Mouse (Mus musculus) heart, embryonic 11.5 days (tissue): ENCODE measurements around the gene C1qtnf6. TPM values are rescaled to one million over a fixed set of nuclear protein-coding genes. Genes with fewer than 3 reads are reported as not detected.

ENCODE experiments used
- ATAC-seq: fragments of 200-750 bp; cut with Nextera tagmentation; replicated peaks from 2 replicates; pipeline ENCODE4 v1.8.0; 2017; ENCODE audit warnings: moderate library complexity; ENCODE audit not compliant: insufficient number of reproducible peaks, low FRiP score, low TSS enrichment
- H3K27ac ChIP-seq: fragments of 300-500 bp; sonication (generic); 2 replicates; pipeline ENCODE4 v1.5.1; 2014; ENCODE audit warnings: mild to moderate bottlenecking, low read depth, low read length
- H3K27me3 ChIP-seq: fragments of 300-500 bp; sonication (generic); 2 replicates; pipeline ENCODE4 v1.6.1; 2014; ENCODE audit warnings: mild to moderate bottlenecking, low read length, mixed read lengths; ENCODE audit not compliant: control insufficient read depth, insufficient read depth
- H3K36me3 ChIP-seq: fragments of 300-500 bp; sonication (generic); 2 replicates; pipeline ENCODE4 v1.6.1; 2014; ENCODE audit warnings: mild to moderate bottlenecking, low read length, moderate library complexity, mixed read lengths; ENCODE audit not compliant: control insufficient read depth, insufficient read depth
- H3K4me1 ChIP-seq: fragments of 300-500 bp; sonication (generic); 2 replicates; pipeline ENCODE4 v1.6.1; 2014; ENCODE audit warnings: low read length; ENCODE audit not compliant: control insufficient read depth, insufficient read depth
- H3K4me2 ChIP-seq: fragments of 300-500 bp; sonication (generic); 2 replicates; pipeline ENCODE4 v1.6.1; 2014; ENCODE audit warnings: mild to moderate bottlenecking, moderate library complexity
- H3K4me3 ChIP-seq: fragments of 300-500 bp; sonication (generic); 2 replicates; pipeline ENCODE4 v1.5.1; 2014; ENCODE audit warnings: low read depth, low read length
- H3K9ac ChIP-seq: fragments of 300-500 bp; sonication (generic); 2 replicates; pipeline ENCODE4 v1.6.1; 2014; ENCODE audit warnings: mild to moderate bottlenecking, low read depth, low read length, moderate library complexity
- H3K9me3 ChIP-seq: fragments of 300-500 bp; sonication (generic); replicated peaks from 2 replicates; pipeline ENCODE4 v1.6.1; 2016; ENCODE audit warnings: low read length; ENCODE audit not compliant: control insufficient read depth
- WGBS: fragments of 180-500 bp; shearing (Covaris S2); extraction: QIAGEN DNeasy Blood & Tissue Kit; methylation state at CpG from one replicate; pipeline ENCODE4 v1.1.7; 2014; ENCODE audit not compliant: insufficient replicate concordance; 5-methylcytosine and 5-hydroxymethylcytosine counted together
- polyA plus RNA-seq: library from polyadenylated mRNA; unstranded; fragments of >200 nt; fragmentation: Nextera tagmentation; extraction: Ambion mirVana; gene quantifications from 2 replicates; pipeline ENCODE4 v1.2.1, GENCODE M21; 2014

The C1qtnf6 gene
- polyA plus RNA-seq, 1 experiment from 2014 or later, result 36.3 TPM

DNA sequence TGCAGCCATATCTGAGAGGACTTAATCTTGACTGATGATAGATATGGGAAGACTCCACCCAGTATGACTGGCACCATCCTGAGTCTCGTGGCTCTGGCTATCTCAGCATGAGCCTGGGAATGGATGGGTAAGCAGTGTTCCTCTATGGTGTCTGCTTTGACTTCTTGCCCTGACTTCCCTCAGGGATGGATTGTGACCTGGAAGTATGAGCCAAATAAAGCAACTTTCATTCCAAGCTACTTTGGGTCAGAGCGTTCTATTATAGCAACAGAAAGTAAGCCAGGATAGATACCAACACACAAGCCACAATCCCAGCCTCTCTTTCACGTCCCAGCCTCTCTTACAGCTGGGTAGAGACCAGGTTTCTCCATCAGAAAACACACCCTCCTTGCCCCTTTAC is 25.7 kb downstream of the C1qtnf6 start:
- Histone ChIP-seq H3K36me3 (no peaks in the 10 kb centered on the region), H3K9ac (no peak overlapping the region), H3K4me1 (peaks cover 8% of the 10 kb centered on the region; the same call in 1 of the 2 replicates), H3K4me3 (no peak overlapping the region), H3K27ac (no peak overlapping the region), H3K9me3 (no peaks in the 10 kb centered on the region), H3K27me3 (no peaks in the 10 kb centered on the region), H3K4me2 (no peak overlapping the region)
- WGBS, result 78% methylated on average over 3 of the region's 3 CpGs
- no peak for ATAC-seq

GRCm38 (mm10) chr15:78504816-78505215 is 26.4 kb downstream of the C1qtnf6 start:
- Histone ChIP-seq H3K9ac (no peak overlapping the region), H3K36me3 (no peaks in the 10 kb centered on the region), H3K4me3 (no peak overlapping the region), H3K27ac (no peak overlapping the region), H3K4me1 (peaks cover 3% of the 10 kb centered on the region; the same call in 1 of the 2 replicates), H3K9me3 (no peaks in the 10 kb centered on the region), H3K27me3 (no peaks in the 10 kb centered on the region), H3K4me2 (no peak overlapping the region)
- 80% methylated on average over 5 of the region's 5 CpGs for WGBS
- no peak for ATAC-seq

DNA sequence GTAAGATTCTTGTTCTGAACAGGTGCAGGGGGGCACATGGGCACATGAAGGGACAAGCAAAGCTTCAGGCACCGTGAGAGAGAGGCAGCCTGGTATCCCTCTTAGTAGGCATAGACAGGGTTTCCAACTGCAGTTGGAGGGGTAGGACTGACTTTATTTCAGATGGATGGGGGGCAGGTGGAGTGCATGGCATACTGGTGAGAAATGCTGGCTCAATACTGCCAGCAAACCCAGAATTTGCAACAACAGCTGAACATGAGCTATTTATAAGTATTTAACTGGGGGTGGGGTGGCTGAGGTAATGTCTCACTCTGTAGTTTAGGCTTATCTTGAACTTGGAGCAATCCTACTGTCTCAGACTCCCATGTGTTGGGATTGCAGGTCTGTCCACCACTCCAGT is 27.2 kb downstream of the C1qtnf6 start:
- Histone ChIP-seq H3K4me2 (no peak overlapping the region), H3K27ac (no peak overlapping the region), H3K27me3 (no peaks in the 10 kb centered on the region), H3K9me3 (no peaks in the 10 kb centered on the region), H3K4me3 (no peak overlapping the region), H3K4me1 (no peaks in the 10 kb centered on the region; the same call in 1 of the 2 replicates), H3K36me3 (no peaks in the 10 kb centered on the region), H3K9ac (no peak overlapping the region)
- no peak for ATAC-seq
- 72% methylated on average over 1 of the region's 1 CpGs for WGBS

GRCm38 (mm10) chr15:78502437-78503132 is 28.6 kb downstream of the C1qtnf6 start:
- H3K9me3 ChIP-seq, result no peaks in the 10 kb centered on the region
- no peak overlapping the region for H3K4me3 ChIP-seq
- WGBS, result 76% methylated on average over 18 of the region's 18 CpGs
- H3K4me2 ChIP-seq, result no peak overlapping the region
- no peaks in the 10 kb centered on the region for H3K27me3 ChIP-seq
- H3K9ac ChIP-seq, result no peak overlapping the region
- H3K27ac ChIP-seq, result no peak overlapping the region
- ATAC-seq, result no peak
- no peaks in the 10 kb centered on the region for H3K36me3 ChIP-seq
- no peaks in the 10 kb centered on the region; the same call in 1 of the 2 replicates for H3K4me1 ChIP-seq

DNA sequence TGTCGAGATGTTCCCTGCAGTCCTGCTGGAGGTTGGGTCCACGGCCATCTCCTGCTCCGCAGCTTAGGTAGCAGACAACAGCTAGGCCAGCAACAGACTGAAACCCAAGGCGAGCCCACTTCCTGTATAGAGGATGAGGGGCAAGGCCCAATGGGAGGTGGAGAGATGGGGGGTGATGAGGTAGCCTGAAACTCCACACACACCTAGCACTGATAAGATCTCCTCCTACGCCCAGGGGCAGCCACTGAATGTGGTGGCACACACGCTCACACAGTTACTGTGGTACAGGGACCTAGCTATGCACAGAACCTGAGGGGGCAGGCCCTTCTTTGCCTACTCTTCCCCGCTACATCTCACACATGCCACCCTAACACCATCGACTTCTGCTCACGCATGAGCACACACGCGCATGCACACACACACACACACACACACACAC is 36.2 kb downstream of the C1qtnf6 start, which contains the start of gene Il2rb:
Gene Il2rb, minus strand, starts transcription at position 304 of the 439 bp plus-strand sequence.
- Histone ChIP-seq H3K36me3 (no peaks in the 10 kb centered on the region), H3K9me3 (no peaks in the 10 kb centered on the region), H3K9ac (no peak within 1 kb of the TSS), H3K4me3 (no peak within 1 kb of the TSS), H3K27ac (no peak within 1 kb of the TSS), H3K27me3 (no peaks in the 10 kb centered on the region), H3K4me1 (no peaks in the 10 kb centered on the region), H3K4me2 (no peak within 1 kb of the TSS)
- WGBS, result 77% methylated on average over 9 of the region's 11 CpGs
- ATAC-seq, result no peak

DNA sequence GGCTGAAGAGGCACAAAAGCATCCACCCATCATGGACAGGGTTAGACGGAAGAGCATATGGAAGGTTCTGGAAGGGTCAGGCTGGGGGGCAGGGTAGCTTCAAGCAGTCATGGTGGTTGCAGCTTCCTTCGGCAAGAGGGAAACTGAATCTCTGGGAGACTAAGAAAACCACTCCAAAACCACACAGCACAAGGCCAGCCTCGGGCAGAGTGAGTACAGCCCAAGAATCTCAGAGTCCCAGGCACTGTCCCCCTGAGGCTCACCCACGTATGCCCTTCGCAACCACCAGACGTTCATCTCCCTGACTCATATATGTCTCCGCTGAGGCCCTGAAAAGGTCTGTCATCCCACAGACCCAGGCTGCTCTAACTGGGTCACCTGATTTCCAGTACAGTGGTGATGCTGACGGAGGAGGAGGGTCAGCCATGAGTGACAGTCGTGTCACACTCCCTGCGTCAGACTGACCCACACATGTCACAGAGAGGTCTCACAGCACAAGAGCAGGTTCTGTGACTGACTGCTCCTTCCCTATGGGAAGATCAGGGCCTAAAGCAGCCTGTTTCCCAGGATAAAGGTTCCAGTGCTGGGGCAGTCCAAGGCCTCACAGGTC is 37.7 kb downstream of the C1qtnf6 start:
- Histone ChIP-seq H3K4me2 (no peak overlapping the region), H3K4me1 (no peaks in the 10 kb centered on the region), H3K4me3 (no peak overlapping the region), H3K9me3 (no peaks in the 10 kb centered on the region), H3K27ac (no peak overlapping the region), H3K36me3 (no peaks in the 10 kb centered on the region), H3K27me3 (no peaks in the 10 kb centered on the region), H3K9ac (no peak overlapping the region)
- ATAC-seq, result no peak
- 78% methylated on average over 10 of the region's 10 CpGs for WGBS

GRCm38 (mm10) chr15:78491301-78491700 is 39.9 kb downstream of the C1qtnf6 start:
- H3K4me3 ChIP-seq, result no peak overlapping the region
- ATAC-seq, result no peak

GRCm38 (mm10) chr15:78489906-78490305 is 41.3 kb downstream of the C1qtnf6 start:
- Histone ChIP-seq H3K9me3 (no peaks in the 10 kb centered on the region), H3K27ac (no peak overlapping the region), H3K36me3 (no peaks in the 10 kb centered on the region), H3K4me3 (no peak overlapping the region), H3K4me1 (no peaks in the 10 kb centered on the region), H3K27me3 (no peaks in the 10 kb centered on the region; the same call in 1 of the 2 replicates), H3K9ac (no peak overlapping the region), H3K4me2 (no peak overlapping the region)
- 70% methylated on average over 8 of the region's 8 CpGs for WGBS
- no peak for ATAC-seq

More at GRCm38 (mm10) chr15:78491301-78491700, 39.9 kb downstream of the C1qtnf6 start:
- WGBS, result 78% methylated on average over 3 of the region's 3 CpGs
- no peaks in the 10 kb centered on the region for H3K9me3 ChIP-seq
- no peaks in the 10 kb centered on the region for H3K36me3 ChIP-seq
- H3K27me3 ChIP-seq, result no peaks in the 10 kb centered on the region
- H3K4me1 ChIP-seq, result no peaks in the 10 kb centered on the region
- H3K4me2 ChIP-seq, result no peak overlapping the region
- H3K9ac ChIP-seq, result no peak overlapping the region
- H3K27ac ChIP-seq, result no peak overlapping the region
